Mouse (Mus musculus) ES-E14 (cell line): ENCODE measurements at regions not wholly inside any gene's neighbourhood (a gene's known extent, or its start where the extent isn't known, plus 50 kb on each side); places are given as distances from the start of the nearest gene placed in this dataset.

ENCODE experiments used
- DNase-seq: peaks from one replicate; pipeline ENCODE4 v3.0.0-alpha.2; 2013; ENCODE audit warnings: low read depth, low spot score
- H3K27ac ChIP-seq: 2 replicates; pipeline ENCODE4 v1.5.1; 2012; ENCODE audit warnings: low read depth, mild to moderate bottlenecking, low read length, moderate library complexity, mixed read lengths; ENCODE audit not compliant: poor library complexity, insufficient read depth, severe bottlenecking
- H3K36me3 ChIP-seq: 2 replicates; pipeline ENCODE4 v1.6.1; 2012; ENCODE audit warnings: mild to moderate bottlenecking, low read length, moderate library complexity, mixed read lengths; ENCODE audit not compliant: control insufficient read depth, poor library complexity, insufficient read depth, severe bottlenecking
- H3K4me1 ChIP-seq, 2 experiments: fragments of 150-350 bp in 1 of 2; sonication (generic) in 1 of 2; 2 replicates each; pipeline ENCODE4 v1.6.1; 2012; ENCODE audit warnings: low read length in 2 of 2, mild to moderate bottlenecking in 1 of 2, mixed read lengths in 1 of 2; ENCODE audit not compliant: control insufficient read depth in 2 of 2, insufficient read depth in 2 of 2, poor library complexity in 1 of 2
- H3K4me3 ChIP-seq, 2 experiments: fragments of 150-350 bp in 1 of 2; sonication (generic) in 1 of 2; 2 replicates each; pipeline ENCODE4 v1.5.1; 2012; ENCODE audit warnings: low read length in 2 of 2, low read depth in 1 of 2, mild to moderate bottlenecking in 1 of 2, mixed read lengths in 1 of 2; ENCODE audit not compliant: insufficient read depth in 1 of 2, poor library complexity in 1 of 2, severe bottlenecking in 1 of 2
- H3K9ac ChIP-seq: 2 replicates; pipeline ENCODE4 v1.6.1; 2012; ENCODE audit warnings: low read depth, mild to moderate bottlenecking, low read length, mixed read lengths; ENCODE audit not compliant: poor library complexity, insufficient read depth, severe bottlenecking
- H3K9me3 ChIP-seq: fragments of 150-350 bp; sonication (generic); 2 replicates; pipeline ENCODE4 v1.6.1; 2012; ENCODE audit warnings: low read depth, mild to moderate bottlenecking, low read length; ENCODE audit not compliant: control insufficient read depth, insufficient read depth
- CHD2 ChIP-seq: IDR thresholded peaks from 2 replicates; pipeline ENCODE4 v1.6.1; 2014; ENCODE audit warnings: mild to moderate bottlenecking, low read depth, low read length, inconsistent platforms
- HCFC1 ChIP-seq: IDR thresholded peaks from 2 replicates; pipeline ENCODE4 v1.6.1; 2012; ENCODE audit warnings: low read length, inconsistent platforms, borderline replicate concordance; ENCODE audit not compliant: insufficient read depth
- MAFK ChIP-seq: IDR thresholded peaks from 2 replicates; pipeline ENCODE4 v1.6.1; 2014; ENCODE audit warnings: mild to moderate bottlenecking, low read depth, low read length, inconsistent platforms; ENCODE audit not compliant: insufficient read depth
- ZC3H11A ChIP-seq: IDR thresholded peaks from 2 replicates; pipeline ENCODE4 v1.6.1; 2012; ENCODE audit warnings: low read depth, mild to moderate bottlenecking, inconsistent platforms, low read length, borderline replicate concordance
- ZNF384 ChIP-seq: IDR thresholded peaks from 2 replicates; pipeline ENCODE4 v1.6.1; 2012; ENCODE audit warnings: low read depth, low read length, inconsistent platforms
- in situ Hi-C, 2 experiments: fragments of 600-800 bp; cut with MboI; formaldehyde crosslinking; loops; one replicate each; pipeline ENCODE4 v1.15.1; 2025; ENCODE audit warnings: low sequenced_read_pairs in 2 of 2, inconsistent platforms in 1 of 2; ENCODE audit not compliant: unreplicated experiment in 2 of 2

DNA sequence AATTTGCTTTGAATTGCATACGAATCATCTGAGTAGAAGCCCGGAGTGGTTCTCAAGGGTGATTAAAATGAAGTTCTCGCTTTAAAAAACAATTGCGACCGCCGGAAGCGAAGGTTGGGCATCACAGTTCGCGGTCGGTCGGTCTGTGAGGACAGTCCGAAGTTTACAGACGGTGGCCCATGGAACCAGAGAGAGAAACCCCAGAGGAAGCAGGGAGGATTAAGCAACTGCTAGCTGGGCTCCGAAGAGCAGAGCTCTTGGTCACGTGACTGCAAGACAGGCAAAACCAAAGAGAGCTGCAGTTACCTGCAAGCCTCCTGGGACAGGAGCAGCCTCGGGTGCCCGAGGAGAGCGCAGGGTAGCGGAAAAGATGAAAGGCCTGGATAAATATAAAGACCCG, 1599.3 kb upstream of the Gulo start:
- Histone ChIP-seq H3K4me3 (peak overlapping the region in 1 of 2 experiments; percentile 23; a peak in 1 of 4 replicates), H3K9ac (no peak overlapping the region), H3K36me3 (no peaks in the 10 kb centered on the region), H3K27ac (no peak overlapping the region), H3K9me3 (no peaks in the 10 kb centered on the region), H3K4me1 (peaks cover 0 to 4% of the 10 kb centered on the region in 2 experiments; a peak in 1 of 4 replicates)
- in situ Hi-C loops = no loop called here
- no peak for DNase-seq
- no peak for TF ChIP-seq MAFK
- TF ChIP-seq CHD2 = no peak
- TF ChIP-seq ZNF384 = no peak
- no peak for TF ChIP-seq ZC3H11A
- no peak for TF ChIP-seq HCFC1

DNA sequence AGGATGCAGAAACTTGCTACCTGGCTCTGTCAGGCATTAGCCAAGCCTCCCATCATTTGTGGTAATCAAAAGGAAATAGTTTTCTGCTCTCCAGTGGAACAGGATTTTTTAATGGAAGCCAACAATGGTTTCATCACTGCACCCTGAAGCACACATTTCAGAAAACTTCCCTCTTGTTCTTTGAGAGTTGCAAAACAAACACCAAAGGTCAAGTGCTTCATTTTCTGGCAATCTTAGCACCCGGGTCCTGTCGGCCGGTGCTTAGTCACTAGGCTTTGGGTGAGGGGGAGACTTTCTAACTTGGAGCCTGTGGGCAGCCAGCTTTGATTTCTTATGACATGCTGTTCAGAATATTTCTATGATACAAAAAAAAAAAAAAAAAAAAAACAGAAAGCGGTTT, 1594.0 kb upstream of the Gulo start:
- Histone ChIP-seq H3K9ac (no peak overlapping the region), H3K4me1 (peaks cover 0 to under 1% of the 10 kb centered on the region in 2 experiments; a peak in 1 of 4 replicates), H3K4me3 (no peak overlapping the region), H3K27ac (no peak overlapping the region), H3K36me3 (no peaks in the 10 kb centered on the region), H3K9me3 (no peaks in the 10 kb centered on the region)
- in situ Hi-C loops = no loop called here
- TF ChIP-seq ZC3H11A = no peak
- no peak for TF ChIP-seq MAFK
- no peak for TF ChIP-seq ZNF384
- no peak for TF ChIP-seq HCFC1
- no peak for TF ChIP-seq CHD2
- DNase-seq = no peak

DNA sequence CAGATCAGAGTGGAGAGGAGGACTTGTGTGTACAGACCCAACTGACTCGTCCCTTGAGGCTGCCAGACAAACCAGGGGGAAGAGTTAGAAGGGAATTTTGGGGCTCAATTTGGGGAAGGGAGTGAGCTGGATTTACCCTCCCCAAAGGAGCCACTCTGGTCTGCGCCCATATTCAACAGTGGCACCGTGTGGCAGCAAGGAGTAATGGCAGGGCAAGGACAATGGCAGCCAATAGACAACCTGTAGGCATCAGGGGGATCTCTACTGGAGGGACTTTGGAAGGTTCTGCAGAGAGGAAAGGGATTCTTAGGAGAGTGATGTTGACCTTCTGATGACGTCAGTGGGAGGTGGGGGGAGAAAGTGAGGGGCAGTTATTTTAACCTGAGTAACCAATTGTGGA, 1590.7 kb upstream of the Gulo start:
- H3K9me3 ChIP-seq = no peaks in the 10 kb centered on the region
- TF ChIP-seq MAFK (no peak), ZC3H11A (peak; percentile 34; the same call in 1 of the 2 replicates)
- H3K9ac ChIP-seq = no peak overlapping the region
- no peaks in the 10 kb centered on the region for H3K4me1 ChIP-seq
- DNase-seq = no peak
- H3K4me3 ChIP-seq = no peak overlapping the region
- no peaks in the 10 kb centered on the region for H3K36me3 ChIP-seq
- in situ Hi-C loops = no loop called here
- no peak overlapping the region for H3K27ac ChIP-seq

DNA sequence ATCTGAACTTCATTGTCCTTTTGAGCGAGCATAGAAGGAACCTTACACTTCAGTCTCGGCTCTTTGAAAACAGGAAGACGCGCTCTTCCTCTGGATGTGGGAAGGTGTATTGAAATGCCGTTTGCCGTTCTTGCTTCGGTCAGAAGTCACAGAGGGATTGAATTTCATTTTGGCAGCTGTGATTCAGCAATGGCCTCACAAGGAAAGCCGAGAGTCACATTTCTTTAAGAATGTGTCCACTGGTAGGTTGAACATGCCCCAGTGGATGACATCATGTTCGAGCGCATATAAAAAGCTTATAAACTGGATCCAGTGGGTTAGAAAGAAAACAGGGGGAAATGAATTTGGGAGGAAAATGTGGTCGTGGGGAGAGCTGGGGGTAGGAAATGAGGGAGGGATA, 1579.6 kb upstream of the Gulo start:
- no peak for DNase-seq
- no peaks in the 10 kb centered on the region for H3K36me3 ChIP-seq
- in situ Hi-C loops = no loop called here
- no peak overlapping the region for H3K27ac ChIP-seq
- TF ChIP-seq CHD2 (no peak), ZC3H11A (no peak), MAFK (no peak), ZNF384 (no peak), HCFC1 (no peak)
- H3K9me3 ChIP-seq = no peaks in the 10 kb centered on the region
- no peak overlapping the region for H3K4me3 ChIP-seq
- H3K9ac ChIP-seq = no peak overlapping the region
- no peaks in the 10 kb centered on the region for H3K4me1 ChIP-seq

DNA sequence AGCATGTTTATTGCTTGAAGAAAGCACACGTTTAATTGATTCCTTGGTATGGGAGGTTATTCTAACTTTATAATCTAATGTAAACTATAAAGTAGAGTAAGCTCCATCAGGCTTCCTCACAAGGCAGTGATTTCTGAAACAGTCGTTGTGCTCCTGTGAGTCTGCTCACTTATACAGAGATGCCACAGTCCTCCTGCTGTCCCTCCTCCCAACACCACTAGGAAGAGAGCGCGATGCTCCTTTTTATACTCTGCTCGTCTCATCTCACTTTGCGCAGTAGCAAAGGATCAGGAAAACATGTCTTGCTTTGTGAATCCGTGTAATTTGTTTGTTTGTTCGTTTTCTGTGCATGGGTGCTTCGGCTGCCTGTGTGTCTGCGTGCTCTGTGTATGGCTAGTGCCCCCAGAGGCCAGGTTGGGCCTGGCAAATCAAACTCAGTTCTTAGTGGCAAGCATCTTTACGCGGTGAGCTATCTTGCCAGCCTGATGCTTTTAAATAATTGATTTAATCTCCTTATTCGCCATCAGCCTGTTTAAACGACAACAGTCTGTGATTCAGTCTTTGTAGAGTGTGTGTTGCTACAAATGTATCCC, 1575.5 kb upstream of the Gulo start:
- no peaks in the 10 kb centered on the region for H3K4me1 ChIP-seq
- H3K9me3 ChIP-seq = no peaks in the 10 kb centered on the region
- no peak overlapping the region for H3K4me3 ChIP-seq
- no peaks in the 10 kb centered on the region for H3K36me3 ChIP-seq
- in situ Hi-C loops = no loop called here
- DNase-seq = no peak
- no peak overlapping the region for H3K27ac ChIP-seq
- no peak for TF ChIP-seq ZC3H11A
- TF ChIP-seq MAFK = no peak
- no peak for TF ChIP-seq ZNF384
- TF ChIP-seq CHD2 = no peak
- no peak for TF ChIP-seq HCFC1
- H3K9ac ChIP-seq = no peak overlapping the region
